Mouse (Mus musculus) embryo, embryonic 11.5 days (tissue): ENCODE results near the gene Padi6.

Source experiments
- DNase-seq: peaks from one replicate; pipeline ENCODE4 v3.0.0-alpha.2; 2012; ENCODE audit warnings: low read depth, low spot score

Gene Padi6

GRCm38 (mm10) chr4:140742543-140742942, at the start of gene Padi6:
Gene Padi6, minus strand, starts transcription at chr4:140742643.
- DNase-seq: no peak

DNA sequence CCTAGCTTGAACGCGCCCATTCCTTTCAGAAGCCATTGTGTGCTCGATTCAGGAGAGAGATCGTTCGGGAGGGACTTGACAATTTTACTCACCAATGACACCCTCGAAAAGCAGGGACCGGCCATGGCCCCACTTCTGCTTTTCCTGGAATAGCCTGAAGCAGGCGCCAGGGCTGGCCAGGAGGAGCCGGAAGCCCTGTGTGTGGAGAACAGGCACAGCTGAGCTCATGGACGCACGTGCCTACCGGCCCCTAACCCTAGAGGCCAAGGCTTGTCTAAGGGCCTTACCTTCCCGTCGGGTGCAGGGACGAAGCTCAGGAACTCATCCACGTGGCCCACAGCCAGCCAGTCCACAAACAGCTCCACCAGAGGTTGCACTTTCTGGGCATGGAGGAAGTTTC, 48.6 kb upstream of the Padi6 start:
- no peak for DNase-seq

- no peak for DNase-seq
These were observed 47.5 kb upstream of the Padi6 start for GRCm38 (mm10) chr4:140789983-140790382.

DNA sequence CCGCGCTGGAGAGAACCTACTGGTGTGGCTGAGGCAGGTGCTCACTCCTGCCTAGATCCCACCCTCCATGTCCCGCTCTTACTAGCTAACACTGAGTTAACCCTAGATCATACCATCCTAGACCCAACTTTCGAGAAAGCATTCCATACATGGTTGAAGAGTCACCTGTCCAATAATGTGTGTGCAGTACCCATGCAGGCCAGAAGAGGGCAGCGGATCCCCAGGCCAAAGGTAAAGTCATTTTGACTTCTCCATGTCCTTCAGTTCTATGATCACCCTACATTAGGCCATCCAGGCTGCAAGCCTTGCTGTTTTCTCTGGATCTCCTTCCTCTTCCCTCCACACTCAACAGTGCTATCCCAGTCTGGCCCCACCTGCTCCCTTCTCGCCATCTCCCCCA, 46.5 kb upstream of the Padi6 start:
- peak; percentile 58 for DNase-seq

GRCm38 (mm10) chr4:140788264-140788663, 45.8 kb upstream of the Padi6 start:
- no peak for DNase-seq

- DNase-seq: no peak
These were observed 45.0 kb upstream of the Padi6 start for GRCm38 (mm10) chr4:140787414-140787813.

DNA sequence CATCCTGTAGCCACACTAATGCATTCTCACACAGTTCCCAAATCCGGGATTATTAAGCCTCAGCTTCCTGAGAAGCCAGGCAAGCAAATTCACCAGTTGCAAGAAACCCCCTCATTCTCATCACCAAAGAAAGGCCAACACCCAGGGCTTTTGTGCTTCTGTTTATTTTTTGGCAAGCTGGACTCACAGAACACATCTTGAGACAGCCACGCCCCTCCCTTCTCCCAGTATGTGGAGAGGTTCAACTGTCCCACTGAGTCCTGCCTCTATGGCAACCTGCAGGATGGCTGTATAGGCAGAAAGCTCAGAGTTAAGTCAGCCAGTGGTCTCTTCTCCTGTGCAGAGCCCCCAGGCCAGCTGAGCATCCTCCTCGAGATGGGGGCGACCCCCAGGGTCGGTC, 42.8 kb upstream of the Padi6 start:
- no peak for DNase-seq

DNA sequence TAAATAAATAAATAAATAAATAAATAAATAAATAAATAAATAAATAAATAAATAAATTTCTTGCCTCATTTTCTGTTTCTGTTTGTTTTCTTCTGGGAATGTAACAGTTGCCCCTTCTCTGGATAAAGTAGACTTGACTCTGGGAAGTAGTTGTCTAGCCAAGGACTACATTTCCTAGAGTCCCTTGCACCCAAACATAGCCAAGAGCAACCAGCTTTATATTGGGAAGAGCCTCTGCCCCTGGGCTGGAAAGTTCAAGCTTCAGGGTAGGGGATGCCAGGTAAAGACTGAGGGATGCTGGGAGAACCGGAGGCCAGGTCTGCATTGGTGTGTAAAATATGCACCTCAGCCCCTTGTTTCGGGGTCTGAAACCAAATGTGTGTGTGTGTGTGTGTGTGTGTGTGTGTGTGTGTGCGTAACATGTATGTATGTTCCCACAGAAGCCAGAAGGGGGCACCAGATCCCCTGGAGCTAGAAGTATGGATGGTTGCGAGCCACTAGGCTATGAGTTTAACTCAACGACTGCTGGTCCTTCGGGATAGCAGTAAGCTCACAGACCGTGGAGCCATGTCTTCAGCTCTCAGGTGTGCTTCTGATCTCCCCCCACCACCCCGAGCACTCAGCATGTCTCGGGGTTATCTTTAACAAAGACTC, 42.0 kb upstream of the Padi6 start:
- DNase-seq: no peak

GRCm38 (mm10) chr4:140782821-140783220, 40.4 kb upstream of the Padi6 start:
- DNase-seq: no peak

- no peak for DNase-seq
These were observed 38.1 kb upstream of the Padi6 start for GRCm38 (mm10) chr4:140780507-140780906.

GRCm38 (mm10) chr4:140779803-140780397, 37.5 kb upstream of the Padi6 start:
- DNase-seq: peak; percentile 34

DNA sequence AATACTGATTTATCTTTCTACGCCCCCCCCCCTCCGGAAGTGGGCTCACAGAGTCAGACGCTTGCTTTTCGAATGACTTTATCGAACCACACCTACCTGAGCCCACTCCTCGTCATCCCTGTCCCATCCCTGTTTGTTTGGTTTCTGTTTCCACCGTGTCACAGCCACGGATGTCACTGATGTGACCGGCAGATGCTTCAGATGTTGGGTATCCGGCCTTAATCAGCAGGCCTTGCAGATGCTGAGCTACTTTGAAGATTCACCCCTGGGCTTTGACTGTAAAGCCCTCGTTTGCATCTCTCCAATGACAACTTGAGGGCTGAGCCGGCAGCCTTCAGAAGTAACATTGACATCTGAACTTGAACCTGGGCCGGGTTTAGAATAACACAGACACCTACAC, 34.2 kb upstream of the Padi6 start:
- DNase-seq: no peak

DNA sequence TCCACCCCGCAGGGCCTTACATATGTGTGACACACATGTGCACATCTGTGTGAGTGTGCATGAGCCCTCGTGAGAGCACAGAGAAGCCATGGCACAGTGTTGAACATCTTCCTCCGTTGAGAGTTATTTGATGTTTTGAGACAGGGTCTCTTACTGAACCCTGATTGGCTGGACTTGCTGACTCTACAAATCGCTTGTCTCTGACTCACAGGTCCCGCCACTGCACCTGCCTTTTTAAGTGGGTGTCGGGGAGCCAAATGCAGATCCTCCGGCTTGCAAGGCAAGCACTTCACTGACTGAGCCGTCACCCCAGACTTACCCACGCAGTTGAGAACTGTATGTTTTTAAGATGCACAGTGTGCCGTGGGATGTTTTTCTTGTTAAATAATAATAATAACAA, 33.4 kb upstream of the Padi6 start:
- DNase-seq: no peak

DNA sequence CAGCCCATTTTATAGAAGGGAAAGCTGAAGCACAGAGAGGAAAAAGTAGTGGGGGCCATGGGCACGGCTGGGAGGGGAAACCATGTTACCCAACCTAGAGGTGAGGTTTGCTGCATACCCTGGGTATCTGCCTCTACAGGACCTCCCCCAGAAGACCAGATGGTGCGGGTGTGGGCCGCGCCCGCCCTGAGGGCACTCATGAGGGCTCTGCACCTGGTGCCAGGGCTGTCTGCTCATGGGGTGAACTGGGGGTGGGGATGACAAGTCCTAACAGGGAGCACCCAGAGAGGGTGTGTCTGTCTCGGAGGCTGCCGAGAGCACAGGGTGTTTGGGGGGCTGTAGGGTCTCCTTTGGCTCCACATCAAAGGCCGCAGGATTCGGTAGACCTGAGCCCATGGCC, 32.5 kb upstream of the Padi6 start:
- DNase-seq: no peak

- no peak for DNase-seq
These were observed 31.8 kb upstream of the Padi6 start, which contains the start of gene Padi4 for GRCm38 (mm10) chr4:140774025-140774800. Gene Padi4, minus strand, starts transcription at chr4:140774236.

GRCm38 (mm10) chr4:140771091-140771490, 28.6 kb upstream of the Padi6 start:
- DNase-seq: no peak

- DNase-seq: no peak
These were observed 28.0 kb upstream of the Padi6 start for GRCm38 (mm10) chr4:140770433-140770832.

DNA sequence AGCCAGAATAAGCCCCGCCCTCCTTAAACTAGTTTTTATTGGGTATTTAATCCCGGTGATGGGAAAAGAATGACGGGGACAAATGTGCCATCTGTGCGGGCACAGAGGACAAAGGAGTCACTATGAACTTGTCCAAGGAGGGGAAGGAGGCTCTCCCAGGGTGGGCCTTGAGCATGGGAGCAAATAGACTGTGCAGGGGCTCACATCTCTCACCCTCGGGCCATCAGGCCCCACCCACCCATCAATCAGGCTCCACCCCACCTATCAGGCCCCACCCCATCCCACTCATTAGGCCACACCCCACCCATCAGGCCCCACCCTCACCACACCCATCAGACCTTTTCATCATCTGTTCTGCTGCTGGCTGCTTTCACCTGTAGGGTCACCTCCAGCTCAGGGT, 26.5 kb upstream of the Padi6 start:
- no peak for DNase-seq

- DNase-seq: no peak
These were observed 23.5 kb upstream of the Padi6 start for GRCm38 (mm10) chr4:140765936-140766335.

DNA sequence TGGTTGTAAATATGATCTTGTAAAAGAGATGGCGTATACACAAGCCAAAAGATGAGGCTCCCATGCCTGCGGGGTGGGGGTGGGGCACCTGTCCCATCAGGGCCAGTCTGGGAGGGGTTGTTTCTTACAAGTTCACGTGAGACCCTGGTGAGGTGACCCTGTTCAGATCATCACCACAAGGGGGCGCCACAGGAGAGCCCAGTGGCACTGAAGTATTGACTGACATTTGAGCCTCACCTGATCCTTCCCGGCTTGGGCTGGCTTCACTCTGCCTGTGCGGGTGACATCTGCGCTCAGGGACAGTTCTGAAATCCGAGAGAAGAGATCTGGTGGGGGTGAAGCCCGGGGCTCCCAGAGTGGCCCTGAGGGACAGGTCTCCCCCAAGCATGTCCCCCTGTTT, 20.7 kb upstream of the Padi6 start:
- DNase-seq: peak; percentile 35

GRCm38 (mm10) chr4:140761601-140762000, 19.2 kb upstream of the Padi6 start:
- DNase-seq: no peak

DNA sequence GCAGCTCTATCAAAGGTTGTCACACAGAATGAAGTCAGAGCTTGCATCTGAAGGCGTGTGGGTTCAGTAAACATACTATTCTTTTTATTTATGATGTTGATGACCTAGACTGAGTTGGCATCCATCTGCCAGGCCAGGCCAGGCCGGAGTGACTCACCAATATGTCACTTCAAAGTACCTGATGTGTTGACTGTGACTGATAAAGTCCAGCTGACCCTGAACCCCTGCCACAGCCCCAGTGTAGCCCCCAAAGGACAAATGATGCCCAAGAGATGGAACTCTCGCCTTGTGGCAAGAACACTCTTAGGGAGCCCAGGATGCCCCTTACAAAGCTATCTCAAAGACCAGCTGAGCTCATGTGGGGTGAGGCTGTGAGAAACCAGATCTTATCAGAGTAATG, 13.4 kb upstream of the Padi6 start:
- DNase-seq: no peak

- DNase-seq: no peak
These were observed 10.9 kb upstream of the Padi6 start for GRCm38 (mm10) chr4:140753366-140753765.
